Comparison of ENCODE assay signal across 8 mouse cellular contexts in the genomic region with DNA sequence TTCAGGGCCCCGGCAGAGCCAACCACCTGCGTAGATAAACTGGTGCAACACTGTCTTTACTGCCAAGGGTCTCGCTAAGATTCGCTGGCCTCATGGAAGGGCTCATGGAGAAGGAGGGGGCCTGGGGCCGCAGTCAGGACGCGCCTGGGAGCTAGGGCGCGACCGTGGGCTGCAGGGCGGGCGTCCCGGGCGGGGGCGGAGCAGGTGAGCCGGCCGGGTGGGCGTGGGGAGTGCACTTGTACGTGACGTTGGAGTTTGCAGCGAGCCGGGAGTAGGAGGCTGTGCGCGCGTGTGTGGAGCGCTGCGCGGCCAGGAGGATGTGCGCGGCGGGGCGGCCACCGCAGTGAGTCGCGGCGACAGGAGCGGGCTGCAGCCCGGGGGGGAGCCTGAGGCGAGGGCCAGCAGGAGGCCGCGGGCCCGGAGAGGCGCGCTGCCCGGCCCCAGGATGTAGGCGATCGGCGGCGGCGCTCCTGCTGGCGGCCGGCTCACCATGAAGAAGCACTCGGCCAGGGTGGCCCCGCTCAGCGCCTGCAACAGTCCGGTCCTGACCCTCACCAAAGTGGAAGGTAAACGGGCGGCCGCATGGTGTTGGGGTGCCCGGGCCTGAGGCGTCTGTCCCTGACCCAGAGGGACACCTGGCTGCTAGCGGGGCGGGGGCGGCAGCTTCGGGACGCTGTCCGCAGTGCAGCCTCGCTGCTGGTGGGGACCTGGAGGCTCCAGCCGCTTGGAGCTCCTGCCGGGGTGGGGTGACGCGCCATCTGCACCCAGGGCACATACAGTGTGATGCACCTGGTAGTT. TPM values are rescaled to one million over a fixed set of nuclear protein-coding genes. Genes with fewer than 3 reads are reported as not detected.
DNase-seq lines count a peak whose midpoint lies in the region; ATAC-seq and TF ChIP-seq lines count a peak whose summit lies in the region.

A gene (plus strand): TSS at position 263 of the 798 bp plus-strand sequence.

- no peaks in the 10 kb centered on the region for H3K36me3 ChIP-seq in kidney, embryonic 16.5 days (ENCODE audit: insufficient read depth, low read length)
- no peaks in the 10 kb centered on the region for H3K36me3 ChIP-seq in limb, embryonic 15.5 days
- H3K36me3 ChIP-seq in midbrain, postnatal 0 days (ENCODE audit: insufficient read depth, low read length), result no peaks in the 10 kb centered on the region

- intact Hi-C loops in gastrocnemius, adult 2 months (cut with DNase I), result no loop called here
- intact Hi-C loops in gastrocnemius, postnatal 14 days (cut with DNase I; ENCODE audit: low total_unique reads), result no loop called here

- H3K9ac ChIP-seq in kidney, embryonic 16.5 days (replicated peaks; ENCODE audit: low read length), result peak within 1 kb of the TSS; percentile 63
- H3K9ac ChIP-seq in limb, embryonic 15.5 days, result peak within 1 kb of the TSS; percentile 41
- H3K9ac ChIP-seq in midbrain, postnatal 0 days (replicated peaks; ENCODE audit: low read length, poor library complexity, severe bottlenecking), result peak within 1 kb of the TSS; percentile 76

- H3K4me3 ChIP-seq in gastrocnemius, adult 2 months, result peak within 1 kb of the TSS; percentile 64
- H3K4me3 ChIP-seq in kidney, embryonic 16.5 days (ENCODE audit: low read length), result peak within 1 kb of the TSS; percentile 55
- H3K4me3 ChIP-seq in limb, embryonic 15.5 days, result peak within 1 kb of the TSS; percentile 50
- H3K4me3 ChIP-seq in midbrain, postnatal 0 days (ENCODE audit: low read depth, low read length), result peak within 1 kb of the TSS; percentile 62

- H3K27ac ChIP-seq in gastrocnemius, adult 2 months, result no peak within 1 kb of the TSS
- no peak within 1 kb of the TSS for H3K27ac ChIP-seq in kidney, embryonic 16.5 days (ENCODE audit: low read length)
- no peak within 1 kb of the TSS for H3K27ac ChIP-seq in limb, embryonic 15.5 days
- no peak within 1 kb of the TSS for H3K27ac ChIP-seq in midbrain, postnatal 0 days (ENCODE audit: low read depth, low read length)

- WGBS in kidney, embryonic 16.5 days, result 2% methylated on average over 58 of the region's 72 CpGs
- WGBS in limb, embryonic 15.5 days, result under 1% methylated on average over 59 of the region's 72 CpGs
- under 1% methylated on average over 64 of the region's 72 CpGs for WGBS in midbrain, postnatal 0 days

- 0 out of 2 replicates have a peak, but pooled peaks have one; percentile 25 for ATAC-seq in common myeloid progenitor, adult 5-6 weeks (replicated peaks; ENCODE audit: low read depth, poor library complexity, severe bottlenecking)
- peak; percentile 85 for ATAC-seq in kidney, embryonic 16.5 days (ENCODE audit: low FRiP score, low TSS enrichment)
- ATAC-seq in limb, embryonic 15.5 days (ENCODE audit: insufficient number of reproducible peaks, low FRiP score, low TSS enrichment, low read depth), result no peak
- ATAC-seq in midbrain, postnatal 0 days (ENCODE audit: low FRiP score), result peak; percentile 72

- peak within 1 kb of the TSS; percentile 95 for H3K4me2 ChIP-seq in kidney, embryonic 16.5 days (replicated peaks; ENCODE audit: low read depth, low read length)
- H3K4me2 ChIP-seq in limb, embryonic 15.5 days, result peak within 1 kb of the TSS; percentile 93
- H3K4me2 ChIP-seq in midbrain, postnatal 0 days (ENCODE audit: low read depth, low read length, poor library complexity, severe bottlenecking), result peak within 1 kb of the TSS; percentile 93

- H3K9me3 ChIP-seq in kidney, embryonic 16.5 days (ENCODE audit: low read length), result no peaks in the 10 kb centered on the region
- H3K9me3 ChIP-seq in limb, embryonic 15.5 days, result no peaks in the 10 kb centered on the region
- H3K9me3 ChIP-seq in midbrain, postnatal 0 days (ENCODE audit: low read length), result no peaks in the 10 kb centered on the region

- H3K27me3 ChIP-seq in kidney, embryonic 16.5 days (ENCODE audit: insufficient read depth, low read length), result peaks cover 23% of the 10 kb centered on the region
- peaks cover 31% of the 10 kb centered on the region for H3K27me3 ChIP-seq in limb, embryonic 15.5 days
- no peaks in the 10 kb centered on the region for H3K27me3 ChIP-seq in midbrain, postnatal 0 days (ENCODE audit: insufficient read depth, low read length)

- TF ChIP-seq CTCF in gastrocnemius, adult 2 months (IDR thresholded peaks at IDR 0.05), result no peak
- TF ChIP-seq CTCF in midbrain, postnatal 0 days (IDR thresholded peaks at IDR 0.05), result no peak

- peak; percentile 27 for DNase-seq in gastrocnemius, adult 2 months
- no peak for DNase-seq in gastrocnemius, adult 8-10 months (ENCODE audit: low spot score in 2 of 2)
- peak; percentile 9 for DNase-seq in gastrocnemius, postnatal 14 days
- DNase-seq in midbrain, postnatal 0 days (ENCODE audit: low spot score), result peak; percentile 26
- peak; percentile 4 to 15 for DNase-seq in thymus, postnatal 36 days

- H3K4me1 ChIP-seq in kidney, embryonic 16.5 days (ENCODE audit: insufficient read depth, low read length), result peaks cover 14% of the 10 kb centered on the region; the same call in 1 of the 2 replicates
- H3K4me1 ChIP-seq in limb, embryonic 15.5 days, result peaks cover 13% of the 10 kb centered on the region
- no peaks in the 10 kb centered on the region for H3K4me1 ChIP-seq in midbrain, postnatal 0 days (ENCODE audit: insufficient read depth, low read length)

RNA-seq across cellular contexts. Expression of the gene that starts here (rescaled TPM):
- total RNA-seq in gastrocnemius, adult 2 months (2021), result not detected
- under 1 TPM in 1 of 4 experiments, not detected in 3; 0.31 TPM for total RNA-seq in gastrocnemius, adult 8-10 months (2022)
- total RNA-seq in common myeloid progenitor, adult 5-6 weeks (2017), result not detected in 2 replicates
- under 1 TPM; 0.13 to 0.14 TPM for total RNA-seq in gastrocnemius, postnatal 14 days (2021)
- polyA plus RNA-seq in kidney, embryonic 16.5 days (2015; fragmentation: Nextera tagmentation; extraction: Ambion mirVana), result 0.69 and 0.82 TPM in 2 replicates
- 1.4 and 1.9 TPM in 2 replicates for polyA plus RNA-seq in limb, embryonic 15.5 days (2015; fragmentation: Nextera tagmentation; extraction: Ambion mirVana)
- total RNA-seq in midbrain, postnatal 0 days (2014; rRNA removed), result 2.1 and 3.7 TPM in 2 replicates
- polyA plus RNA-seq in midbrain, postnatal 0 days (2015; fragmentation: Nextera tagmentation; extraction: Ambion mirVana), result 3.9 and 4.6 TPM in 2 replicates

Comparison
In these comparisons a context has a peak if more than half of its experiments do, and no peak if none do; other contexts are left out.
1. Peak in DNase-seq and H3K4me3 ChIP-seq in gastrocnemius, adult 2 months; RNA of the gene not detected or under 1 TPM.
2. Peak in ATAC-seq in common myeloid progenitor, adult 5-6 weeks; RNA of the gene not detected or under 1 TPM.
3. Peak in DNase-seq in gastrocnemius, postnatal 14 days; RNA of the gene not detected or under 1 TPM.
4. Peak in ATAC-seq, H3K4me3 ChIP-seq, H3K9ac ChIP-seq and H3K4me2 ChIP-seq in kidney, embryonic 16.5 days; RNA of the gene not detected or under 1 TPM.
5. DNase-seq: peak in midbrain, postnatal 0 days (single experiment) and thymus, postnatal 36 days (2 of 2); none in gastrocnemius, adult 8-10 months (0 of 2).
6. Peak in every context shown above with its lines, with median percentiles within 50 percentile points of each other: H3K4me3 ChIP-seq, H3K4me2 ChIP-seq and H3K9ac ChIP-seq.